Mouse (Mus musculus): ENCODE measurements at regions not wholly inside any gene's neighbourhood (a gene's known extent, or its start where the extent isn't known, plus 50 kb on each side); places are given as distances from the start of the nearest gene placed in this dataset.

DNA sequence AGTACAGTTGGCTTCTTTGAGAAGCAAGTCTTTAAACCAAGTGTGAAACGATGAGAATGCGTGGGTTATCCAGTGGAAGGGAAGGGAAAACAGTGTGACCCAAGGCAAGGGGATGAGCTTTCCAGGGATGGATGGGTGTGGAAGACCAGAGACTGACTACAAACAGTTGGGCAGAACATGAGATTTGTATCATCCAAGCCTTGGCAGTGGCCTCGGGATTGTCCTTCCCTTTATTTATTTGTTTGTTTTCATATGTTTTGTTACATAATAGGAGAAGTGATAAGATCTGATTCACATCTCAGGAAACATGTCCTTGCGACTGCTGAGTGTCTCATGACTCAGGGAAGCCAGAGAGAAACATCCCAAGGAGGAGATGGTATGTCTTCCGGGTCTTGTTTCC is 585.4 kb upstream of the Nox3 start:
- TF ChIP-seq TCF3 (IDR thresholded peaks at IDR 0.05; ENCODE audit: insufficient read length, low read depth), result no peak
- no peak for TF ChIP-seq MYOG (IDR thresholded peaks at IDR 0.05; ENCODE audit: control insufficient read depth in 1 of 3, insufficient read depth in 1 of 3, insufficient read length in 2 of 3, low read depth in 2 of 3)
- no peak for TF ChIP-seq POLR2A (IDR thresholded peaks at IDR 0.05; ENCODE audit: insufficient read length, low read depth)
- TF ChIP-seq TCF12 (IDR thresholded peaks at IDR 0.05; ENCODE audit: insufficient read depth, poor library complexity, severe bottlenecking), result no peak
- TF ChIP-seq USF1 (IDR thresholded peaks at IDR 0.05; ENCODE audit: low read depth), result no peak
- no peak for TF ChIP-seq E2F4 (IDR thresholded peaks at IDR 0.05; ENCODE audit: insufficient read depth)
- TF ChIP-seq REST (IDR thresholded peaks at IDR 0.05; ENCODE audit: insufficient read depth, insufficient read length), result no peak
- TF ChIP-seq MYOD1 (IDR thresholded peaks at IDR 0.05; ENCODE audit: control insufficient read depth in 1 of 3, insufficient read length in 2 of 3, low read depth in 2 of 3), result no peak
- TF ChIP-seq SRF (IDR thresholded peaks at IDR 0.05; ENCODE audit: control insufficient read depth, insufficient read length, low read depth), result no peak
- TF ChIP-seq MAX (IDR thresholded peaks at IDR 0.05; ENCODE audit: low read depth), result no peak
